Comparison of ENCODE assay signal across 26 mouse cellular contexts in genomic region chr5:53306864-53307263, GRCm38 (mm10).
"Had no signal": no experiment of that assay in that cellular context is flagged by ENCODE, and none has a peak within 500 bp of the region (broad histone marks: within the 10 kb centered on the region; RNA-seq: fewer than 3 reads in every experiment).

No protein-coding gene starts in this region.

- H3K36me3 ChIP-seq: embryonic facial prominence, embryonic 10.5 days; embryonic facial prominence, embryonic 12.5 days; embryonic facial prominence, embryonic 13.5 days; embryonic facial prominence, embryonic 15.5 days; forebrain, embryonic 10.5 days; forebrain, embryonic 12.5 days; forebrain, embryonic 15.5 days; heart, embryonic 10.5 days had no signal

- H3K9ac ChIP-seq: embryonic facial prominence, embryonic 12.5 days; embryonic facial prominence, embryonic 13.5 days; embryonic facial prominence, embryonic 15.5 days; forebrain, embryonic 12.5 days; forebrain, embryonic 13.5 days; forebrain, embryonic 15.5 days; forebrain, postnatal 0 days had no signal

- H3K27me3 ChIP-seq: embryonic facial prominence, embryonic 12.5 days; embryonic facial prominence, embryonic 13.5 days; embryonic facial prominence, embryonic 15.5 days; forebrain, embryonic 12.5 days; forebrain, embryonic 13.5 days; forebrain, embryonic 15.5 days had no signal

- H3K4me1 ChIP-seq: embryonic facial prominence, embryonic 10.5 days; embryonic facial prominence, embryonic 12.5 days; embryonic facial prominence, embryonic 13.5 days; embryonic facial prominence, embryonic 15.5 days; forebrain, embryonic 10.5 days; forebrain, embryonic 12.5 days; forebrain, embryonic 13.5 days; forebrain, embryonic 15.5 days; heart, embryonic 10.5 days had no signal

- H3K27ac ChIP-seq: embryonic facial prominence, embryonic 10.5 days; embryonic facial prominence, embryonic 12.5 days; embryonic facial prominence, embryonic 13.5 days; embryonic facial prominence, embryonic 15.5 days; forebrain, embryonic 10.5 days; forebrain, embryonic 12.5 days; forebrain, embryonic 13.5 days; forebrain, embryonic 15.5 days; heart, adult 2 months; heart, embryonic 10.5 days had no signal

- H3K4me2 ChIP-seq: embryonic facial prominence, embryonic 12.5 days; embryonic facial prominence, embryonic 13.5 days; embryonic facial prominence, embryonic 15.5 days; forebrain, embryonic 12.5 days; forebrain, embryonic 13.5 days; forebrain, embryonic 15.5 days; heart, embryonic 11.5 days had no signal

- H3K4me3 ChIP-seq: embryonic facial prominence, embryonic 10.5 days; embryonic facial prominence, embryonic 12.5 days; embryonic facial prominence, embryonic 13.5 days; embryonic facial prominence, embryonic 15.5 days; erythroblast, embryonic 14.5 days; forebrain, embryonic 10.5 days; forebrain, embryonic 12.5 days; forebrain, embryonic 13.5 days; forebrain, embryonic 15.5 days; heart, adult 2 months; heart, embryonic 10.5 days had no signal

- DNase-seq: cerebellum, adult 2 months; cerebellum, adult 8-10 months; cerebellum, adult 9-11 months; cerebellum, postnatal 10 days; cerebellum, postnatal 14 days; cerebellum, postnatal 25 days; cerebellum, postnatal 36 days; embryo, embryonic 11 days; forebrain, postnatal 0 days; gastrocnemius, postnatal 10 days; gastrocnemius, postnatal 36 days; heart, adult 18-20 months; heart, adult 2 months had no signal

- H3K9me3 ChIP-seq: embryonic facial prominence, embryonic 10.5 days; embryonic facial prominence, embryonic 12.5 days; embryonic facial prominence, embryonic 13.5 days; embryonic facial prominence, embryonic 15.5 days; forebrain, embryonic 10.5 days; forebrain, embryonic 12.5 days; forebrain, embryonic 13.5 days; forebrain, embryonic 15.5 days; heart, embryonic 10.5 days had no signal

- ATAC-seq: forebrain, embryonic 13.5 days; forebrain, embryonic 14.5 days; forebrain, embryonic 15.5 days; forebrain, embryonic 16.5 days; forebrain, postnatal 0 days had no signal
